Mouse (Mus musculus): Measurements from ENCODE around the gene Mmp15. TPM values are rescaled to one million over a fixed set of nuclear protein-coding genes. Genes with fewer than 3 reads are reported as not detected.
A peak's percentile ranks its signal among the peaks of the same experiment; 100 is the strongest.

Gene Mmp15
- polyA plus RNA-seq, 1 experiment from 2014 or later, result 38.1 TPM

GRCm38 (mm10) chr8:95331720-95332436, 20.2 kb upstream of the Mmp15 start, which contains the start of the genes Zfp319 and Usb1:
Zfp319 (minus strand) TSS chr8:95331950.
Usb1 (plus strand) TSS chr8:95332284.
- Histone ChIP-seq H3K27ac (ENCODE audit: low read depth, low read length) (peak within 1 kb of the TSS; percentile 99), H3K4me3 (ENCODE audit: low read depth, low read length) (peak within 1 kb of the TSS; percentile 85), H3K36me3 (ENCODE audit: control insufficient read depth, insufficient read depth, low read length) (peaks cover 29% of the 10 kb centered on the region), H3K27me3 (ENCODE audit: control insufficient read depth, insufficient read depth, low read length) (no peaks in the 10 kb centered on the region), H3K4me2 (peak within 1 kb of the TSS; percentile 89), H3K9ac (ENCODE audit: low read depth, low read length) (peak within 1 kb of the TSS; percentile 92), H3K4me1 (ENCODE audit: control insufficient read depth, insufficient read depth, low read length) (peaks cover 11% of the 10 kb centered on the region), H3K9me3 (replicated peaks; ENCODE audit: control insufficient read depth, low read length) (no peaks in the 10 kb centered on the region)
- ATAC-seq (replicated peaks; ENCODE audit: insufficient number of reproducible peaks, low FRiP score, low TSS enrichment), result peak; percentile 94
- 1% methylated on average over 62 of the region's 80 CpGs for WGBS (ENCODE audit: insufficient replicate concordance)

GRCm38 (mm10) chr8:95332437-95333199, 19.4 kb upstream of the Mmp15 start:
- WGBS (ENCODE audit: insufficient replicate concordance), result 25% methylated on average over 21 of the region's 21 CpGs
- peak overlapping the region; percentile 99 for H3K27ac ChIP-seq (ENCODE audit: low read depth, low read length)
- H3K4me3 ChIP-seq (ENCODE audit: low read depth, low read length), result peak overlapping the region; percentile 85
- H3K4me2 ChIP-seq, result peak overlapping the region; percentile 89
- no peaks in the 10 kb centered on the region for H3K9me3 ChIP-seq (replicated peaks; ENCODE audit: control insufficient read depth, low read length)
- no peaks in the 10 kb centered on the region for H3K27me3 ChIP-seq (ENCODE audit: control insufficient read depth, insufficient read depth, low read length)
- peaks cover 22% of the 10 kb centered on the region for H3K36me3 ChIP-seq (ENCODE audit: control insufficient read depth, insufficient read depth, low read length)
- peaks cover 11% of the 10 kb centered on the region for H3K4me1 ChIP-seq (ENCODE audit: control insufficient read depth, insufficient read depth, low read length)
- peak overlapping the region; percentile 92 for H3K9ac ChIP-seq (ENCODE audit: low read depth, low read length)
- peak; percentile 4; the same call in 1 of the 2 replicates for ATAC-seq (replicated peaks; ENCODE audit: insufficient number of reproducible peaks, low FRiP score, low TSS enrichment)

GRCm38 (mm10) chr8:95335706-95336105, 16.4 kb upstream of the Mmp15 start:
- Histone ChIP-seq H3K9me3 (replicated peaks; ENCODE audit: control insufficient read depth, low read length) (no peaks in the 10 kb centered on the region), H3K27ac (ENCODE audit: low read depth, low read length) (no peak overlapping the region), H3K27me3 (ENCODE audit: control insufficient read depth, insufficient read depth, low read length) (no peaks in the 10 kb centered on the region), H3K4me2 (no peak overlapping the region), H3K36me3 (ENCODE audit: control insufficient read depth, insufficient read depth, low read length) (peaks cover 6% of the 10 kb centered on the region), H3K4me1 (ENCODE audit: control insufficient read depth, insufficient read depth, low read length) (peaks cover 1% of the 10 kb centered on the region), H3K9ac (ENCODE audit: low read depth, low read length) (no peak overlapping the region), H3K4me3 (ENCODE audit: low read depth, low read length) (no peak overlapping the region)
- 86% methylated on average over 1 of the region's 1 CpGs for WGBS (ENCODE audit: insufficient replicate concordance)
- ATAC-seq (replicated peaks; ENCODE audit: insufficient number of reproducible peaks, low FRiP score, low TSS enrichment), result no peak

- H3K4me1 ChIP-seq (ENCODE audit: control insufficient read depth, insufficient read depth, low read length), result no peaks in the 10 kb centered on the region
- H3K27me3 ChIP-seq (ENCODE audit: control insufficient read depth, insufficient read depth, low read length), result no peaks in the 10 kb centered on the region
- no peak overlapping the region for H3K27ac ChIP-seq (ENCODE audit: low read depth, low read length)
- H3K4me2 ChIP-seq, result no peak overlapping the region
- H3K9me3 ChIP-seq (replicated peaks; ENCODE audit: control insufficient read depth, low read length), result no peaks in the 10 kb centered on the region
- H3K36me3 ChIP-seq (ENCODE audit: control insufficient read depth, insufficient read depth, low read length), result peaks cover 6% of the 10 kb centered on the region
- no peak for ATAC-seq (replicated peaks; ENCODE audit: insufficient number of reproducible peaks, low FRiP score, low TSS enrichment)
- no peak overlapping the region for H3K4me3 ChIP-seq (ENCODE audit: low read depth, low read length)
- no peak overlapping the region for H3K9ac ChIP-seq (ENCODE audit: low read depth, low read length)
These were observed 15.7 kb upstream of the Mmp15 start for GRCm38 (mm10) chr8:95336363-95336762.

- H3K36me3 ChIP-seq (ENCODE audit: control insufficient read depth, insufficient read depth, low read length), result peaks cover 3% of the 10 kb centered on the region
- H3K4me2 ChIP-seq, result no peak overlapping the region
- H3K4me1 ChIP-seq (ENCODE audit: control insufficient read depth, insufficient read depth, low read length), result no peaks in the 10 kb centered on the region; the same call in 1 of the 2 replicates
- no peaks in the 10 kb centered on the region for H3K27me3 ChIP-seq (ENCODE audit: control insufficient read depth, insufficient read depth, low read length)
- no peaks in the 10 kb centered on the region for H3K9me3 ChIP-seq (replicated peaks; ENCODE audit: control insufficient read depth, low read length)
- no peak overlapping the region for H3K4me3 ChIP-seq (ENCODE audit: low read depth, low read length)
- H3K9ac ChIP-seq (ENCODE audit: low read depth, low read length), result no peak overlapping the region
- ATAC-seq (replicated peaks; ENCODE audit: insufficient number of reproducible peaks, low FRiP score, low TSS enrichment), result no peak
- H3K27ac ChIP-seq (ENCODE audit: low read depth, low read length), result no peak overlapping the region
- 66% methylated on average over 5 of the region's 5 CpGs for WGBS (ENCODE audit: insufficient replicate concordance)
These were observed 10.3 kb upstream of the Mmp15 start for GRCm38 (mm10) chr8:95341721-95342120.

- ATAC-seq (replicated peaks; ENCODE audit: insufficient number of reproducible peaks, low FRiP score, low TSS enrichment), result no peak
- Histone ChIP-seq H3K27me3 (ENCODE audit: control insufficient read depth, insufficient read depth, low read length) (no peaks in the 10 kb centered on the region; the same call in 1 of the 2 replicates), H3K36me3 (ENCODE audit: control insufficient read depth, insufficient read depth, low read length) (no peaks in the 10 kb centered on the region; the same call in none of the 2 replicates), H3K9ac (ENCODE audit: low read depth, low read length) (no peak overlapping the region), H3K4me1 (ENCODE audit: control insufficient read depth, insufficient read depth, low read length) (peaks cover 9% of the 10 kb centered on the region), H3K4me3 (ENCODE audit: low read depth, low read length) (no peak overlapping the region), H3K27ac (ENCODE audit: low read depth, low read length) (no peak overlapping the region), H3K9me3 (replicated peaks; ENCODE audit: control insufficient read depth, low read length) (no peaks in the 10 kb centered on the region), H3K4me2 (no peak overlapping the region)
- WGBS (ENCODE audit: insufficient replicate concordance), result 73% methylated on average over 6 of the region's 6 CpGs
These were observed 7.4 kb upstream of the Mmp15 start for GRCm38 (mm10) chr8:95344668-95345067.

- no peak overlapping the region for H3K27ac ChIP-seq (ENCODE audit: low read depth, low read length)
- H3K36me3 ChIP-seq (ENCODE audit: control insufficient read depth, insufficient read depth, low read length), result no peaks in the 10 kb centered on the region; the same call in none of the 2 replicates
- no peak overlapping the region for H3K4me2 ChIP-seq
- ATAC-seq (replicated peaks; ENCODE audit: insufficient number of reproducible peaks, low FRiP score, low TSS enrichment), result 0 out of 2 replicates have a peak, but pooled peaks have one; percentile 24
- peaks cover 18% of the 10 kb centered on the region for H3K4me1 ChIP-seq (ENCODE audit: control insufficient read depth, insufficient read depth, low read length)
- no peaks in the 10 kb centered on the region for H3K9me3 ChIP-seq (replicated peaks; ENCODE audit: control insufficient read depth, low read length)
- WGBS (ENCODE audit: insufficient replicate concordance), result 23% methylated on average over 8 of the region's 8 CpGs
- H3K27me3 ChIP-seq (ENCODE audit: control insufficient read depth, insufficient read depth, low read length), result no peaks in the 10 kb centered on the region; the same call in 1 of the 2 replicates
- H3K4me3 ChIP-seq (ENCODE audit: low read depth, low read length), result no peak overlapping the region
- H3K9ac ChIP-seq (ENCODE audit: low read depth, low read length), result 0 out of 2 replicates have a peak overlapping the region, but pooled peaks have one; percentile 34
These were observed 5.2 kb upstream of the Mmp15 start for GRCm38 (mm10) chr8:95346643-95347545.

- H3K4me2 ChIP-seq, result no peak overlapping the region
- H3K27ac ChIP-seq (ENCODE audit: low read depth, low read length), result no peak overlapping the region
- ATAC-seq (replicated peaks; ENCODE audit: insufficient number of reproducible peaks, low FRiP score, low TSS enrichment), result no peak
- WGBS (ENCODE audit: insufficient replicate concordance), result 82% methylated on average over 2 of the region's 2 CpGs
- H3K36me3 ChIP-seq (ENCODE audit: control insufficient read depth, insufficient read depth, low read length), result no peaks in the 10 kb centered on the region; the same call in none of the 2 replicates
- no peak overlapping the region for H3K4me3 ChIP-seq (ENCODE audit: low read depth, low read length)
- H3K9ac ChIP-seq (ENCODE audit: low read depth, low read length), result no peak overlapping the region
- H3K4me1 ChIP-seq (ENCODE audit: control insufficient read depth, insufficient read depth, low read length), result peaks cover 18% of the 10 kb centered on the region
- H3K27me3 ChIP-seq (ENCODE audit: control insufficient read depth, insufficient read depth, low read length), result no peaks in the 10 kb centered on the region; the same call in 1 of the 2 replicates
- no peaks in the 10 kb centered on the region for H3K9me3 ChIP-seq (replicated peaks; ENCODE audit: control insufficient read depth, low read length)
These were observed 3.7 kb upstream of the Mmp15 start for GRCm38 (mm10) chr8:95348356-95348755.
